Mouse (Mus musculus) C2C12 (cell line): ENCODE measurements at regions not wholly inside any gene's neighbourhood (a gene's known extent, or its start where the extent isn't known, plus 50 kb on each side); places are given as distances from the start of the nearest gene placed in this dataset.

Source experiments
- CEBPB ChIP-seq: IDR thresholded peaks from one replicate; pipeline ENCODE4 v1.6.1; 2011; ENCODE audit warnings: low read depth, mild to moderate bottlenecking, control low read depth, moderate library complexity
- CTCF ChIP-seq: IDR thresholded peaks from one replicate; pipeline ENCODE4 v1.5.1; 2011; ENCODE audit not compliant: control insufficient read depth, insufficient read depth, insufficient read length
- FOSL1 ChIP-seq: IDR thresholded peaks from one replicate; pipeline ENCODE4 v1.8.0; 2011; ENCODE audit warnings: mild to moderate bottlenecking, low read length; ENCODE audit not compliant: poor library complexity, insufficient read depth, severe bottlenecking
- MAX ChIP-seq: IDR thresholded peaks from one replicate; pipeline ENCODE4 v1.6.1; 2011; ENCODE audit warnings: mild to moderate bottlenecking, control low read depth
- MYOD1 ChIP-seq: IDR thresholded peaks from one replicate; pipeline ENCODE4 v1.6.1; 2011; ENCODE audit warnings: low read depth; ENCODE audit not compliant: control insufficient read depth, insufficient read length
- MYOG ChIP-seq: IDR thresholded peaks from one replicate; pipeline ENCODE4 v1.6.1; 2011; ENCODE audit not compliant: control insufficient read depth, insufficient read length; ENCODE audit errors: extremely low read depth
- USF1 ChIP-seq: IDR thresholded peaks from one replicate; pipeline ENCODE4 v1.6.1; 2011; ENCODE audit warnings: low read depth, mild to moderate bottlenecking, control low read depth, moderate library complexity

DNA sequence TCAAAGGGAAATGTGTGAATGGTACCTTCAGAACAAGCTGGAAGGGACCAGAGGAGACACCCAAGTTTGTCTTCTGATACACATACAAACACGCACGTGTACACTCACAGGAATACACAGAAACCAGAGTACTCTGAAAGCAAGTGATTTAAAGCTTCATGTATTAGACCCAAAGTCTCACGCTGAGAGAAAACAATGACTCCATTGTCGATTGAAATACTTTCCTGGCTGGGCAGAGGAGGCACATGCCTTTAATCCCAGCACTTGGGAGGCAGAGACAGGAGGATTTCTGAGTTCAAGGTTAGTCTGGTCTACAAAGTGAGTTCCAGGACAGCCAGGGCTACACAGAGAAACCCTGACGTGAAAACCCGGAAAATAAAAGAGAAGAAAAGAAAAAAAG, 203.5 kb upstream of the Gadl1 start:
- TF ChIP-seq CTCF (no peak), CEBPB (no peak), MAX (no peak), FOSL1 (no peak), MYOG (no peak), MYOD1 (no peak), USF1 (no peak)
